Mouse (Mus musculus): Measurements from ENCODE around the gene Arhgap17.
A peak's percentile ranks its signal among the peaks of the same experiment; 100 is the strongest.

Arhgap17 gene

DNA sequence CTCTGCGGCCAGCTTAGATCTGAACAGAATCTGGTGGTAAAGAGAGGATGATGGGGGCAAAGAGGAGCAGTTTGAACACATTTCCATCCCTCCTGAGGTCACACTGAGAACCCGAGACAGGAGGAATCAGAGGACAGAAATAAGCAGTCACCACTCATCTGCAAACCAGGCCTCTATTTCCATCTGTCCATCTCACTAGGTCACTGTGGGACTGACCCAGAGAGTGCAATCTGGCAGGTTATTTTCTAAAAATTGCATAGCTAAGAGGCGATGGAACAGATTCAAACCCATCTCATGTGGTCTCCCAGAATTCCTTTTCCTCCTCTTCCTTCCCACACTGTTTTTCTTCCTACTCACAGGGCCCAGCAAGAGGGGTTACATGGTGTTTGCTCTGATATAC, 81.8 kb downstream of the Arhgap17 start:
- DNase-seq (ENCODE audit: low read depth, low spot score), result no peak

GRCm38 (mm10) chr7:123285896-123286295, 83.8 kb downstream of the Arhgap17 start:
- no peak for DNase-seq (ENCODE audit: low read depth, low spot score)

DNA sequence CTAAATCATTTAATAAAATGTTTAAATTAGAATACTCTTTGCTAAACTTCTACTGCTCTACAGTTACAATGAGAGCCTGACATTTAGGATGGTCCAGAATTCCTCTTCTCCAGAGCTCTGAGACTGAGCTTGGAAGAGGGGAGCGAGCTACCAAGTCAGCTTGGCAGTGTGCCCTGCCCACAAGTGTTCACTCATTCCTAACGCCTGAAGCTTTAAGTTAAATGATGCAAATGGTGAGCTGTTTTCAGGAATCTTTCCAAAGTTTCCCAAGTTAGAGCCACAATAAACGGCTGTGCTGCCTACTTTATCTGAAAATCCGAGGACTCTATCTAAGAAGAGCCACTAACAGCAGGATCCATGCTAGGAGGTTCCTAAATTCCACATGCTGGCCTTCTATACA, 85.9 kb downstream of the Arhgap17 start:
- no peak for DNase-seq (ENCODE audit: low read depth, low spot score)

- DNase-seq (ENCODE audit: low read depth, low spot score), result no peak
These were observed 89.9 kb downstream of the Arhgap17 start for GRCm38 (mm10) chr7:123279797-123280196.

GRCm38 (mm10) chr7:123276568-123276967, 93.1 kb downstream of the Arhgap17 start:
- DNase-seq (ENCODE audit: low read depth, low spot score), result no peak

DNA sequence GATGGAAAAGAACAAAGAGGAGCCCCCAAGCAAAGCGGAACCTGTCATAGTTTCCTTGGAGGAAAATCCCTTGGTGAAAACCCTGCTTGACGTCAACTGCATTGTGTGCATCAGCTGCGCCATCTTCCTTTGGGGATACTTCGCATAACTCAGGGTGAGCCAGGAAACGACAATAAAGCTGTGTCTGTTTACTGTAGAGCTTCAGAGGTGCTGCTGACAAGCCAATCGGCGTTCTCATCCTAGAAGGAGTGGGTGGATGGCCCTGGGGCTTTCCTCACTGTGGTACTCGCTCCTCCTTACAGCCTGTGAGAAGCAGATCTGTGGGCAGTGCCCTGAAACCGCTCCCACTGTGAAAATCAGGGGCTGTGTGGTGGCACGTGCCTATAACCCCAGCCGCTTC, 96.7 kb downstream of the Arhgap17 start:
- DNase-seq (ENCODE audit: low read depth, low spot score), result no peak

DNA sequence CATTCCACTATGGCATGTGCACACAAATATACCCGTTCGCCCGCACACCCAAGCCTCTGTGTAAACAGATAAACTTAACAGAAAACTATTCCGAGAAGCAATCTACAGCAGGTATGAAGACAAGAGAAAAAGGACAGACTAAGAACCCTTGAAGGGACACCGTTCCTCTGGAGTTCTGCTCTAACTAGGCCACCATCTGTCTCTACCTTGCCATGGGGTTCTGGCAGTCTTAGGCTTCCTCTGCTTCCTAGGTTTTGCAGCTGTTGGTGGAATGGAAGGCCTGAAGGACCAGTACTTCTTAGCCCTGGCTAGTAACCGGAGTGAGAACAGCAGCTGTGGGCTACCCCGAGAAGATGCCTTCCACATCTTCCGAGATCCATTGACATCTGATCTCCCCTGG, 111.6 kb downstream of the Arhgap17 start:
- no peak for DNase-seq (ENCODE audit: low read depth, low spot score)

DNA sequence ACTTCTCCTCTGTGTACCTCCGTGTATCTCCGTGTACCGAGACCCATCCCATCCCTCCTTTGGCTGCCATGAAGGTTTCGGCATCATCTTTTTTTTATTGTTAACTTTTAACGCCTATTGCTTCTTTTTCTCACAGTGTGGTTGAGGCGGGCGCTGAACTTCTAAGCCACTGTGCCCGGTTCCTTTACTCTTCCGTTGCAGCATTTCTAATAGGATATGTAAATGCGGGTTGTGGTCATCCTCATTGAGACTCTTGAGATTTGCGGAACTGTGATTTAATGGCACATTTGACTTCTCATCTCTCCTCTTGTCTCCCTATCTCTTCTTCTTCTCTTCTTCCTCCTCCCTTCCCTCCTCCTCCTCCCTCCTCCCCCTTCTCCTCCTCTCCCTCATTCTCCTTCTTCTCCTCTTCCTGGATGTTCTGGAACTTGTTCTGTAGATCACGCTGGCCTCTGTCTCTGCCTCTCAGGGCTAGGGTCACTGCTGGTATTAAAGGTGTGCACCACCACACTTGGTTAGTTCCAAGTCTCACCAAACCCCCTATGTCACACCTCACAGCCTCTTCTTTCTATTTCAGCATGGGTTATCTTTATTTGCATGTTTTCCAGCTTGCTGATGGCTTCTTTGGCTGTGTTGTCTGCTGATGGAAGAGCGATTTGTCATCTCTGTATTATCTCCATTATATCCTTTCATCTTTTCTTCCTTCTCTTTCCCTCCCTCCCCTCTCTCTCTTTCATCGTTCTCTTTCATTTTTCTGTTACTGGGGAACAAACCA, 115.3 kb downstream of the Arhgap17 start:
- DNase-seq (ENCODE audit: low read depth, low spot score), result peak; percentile 65

DNA sequence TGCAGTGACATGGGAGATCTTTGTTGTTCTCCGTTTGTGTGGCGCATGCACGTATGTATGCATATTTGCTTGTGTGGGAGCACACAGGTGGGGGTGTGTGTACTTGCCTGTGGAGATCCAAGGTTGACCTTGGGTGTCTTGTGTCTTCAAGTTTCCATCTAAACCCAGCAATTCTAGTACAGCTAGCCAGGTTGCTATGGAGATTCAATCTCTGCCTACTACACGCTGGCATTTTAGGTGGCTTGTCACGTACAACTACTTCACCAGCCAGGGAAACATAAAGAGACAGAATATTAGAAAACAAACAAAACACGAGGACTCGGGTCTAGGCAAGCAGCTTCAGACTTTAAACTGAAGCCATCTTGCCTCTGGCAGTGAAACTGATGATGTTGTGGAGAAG, 116.3 kb downstream of the Arhgap17 start:
- DNase-seq (ENCODE audit: low read depth, low spot score), result no peak

- no peak for DNase-seq (ENCODE audit: low read depth, low spot score)
These were observed 118.4 kb downstream of the Arhgap17 start for GRCm38 (mm10) chr7:123251343-123251742.

GRCm38 (mm10) chr7:123248166-123248565, 121.5 kb downstream of the Arhgap17 start:
- DNase-seq (ENCODE audit: low read depth, low spot score), result no peak

GRCm38 (mm10) chr7:123246504-123247084, 123.1 kb downstream of the Arhgap17 start:
- no peak for DNase-seq (ENCODE audit: low read depth, low spot score)

GRCm38 (mm10) chr7:123244833-123245232, 124.9 kb downstream of the Arhgap17 start:
- DNase-seq (ENCODE audit: low read depth, low spot score), result no peak

DNA sequence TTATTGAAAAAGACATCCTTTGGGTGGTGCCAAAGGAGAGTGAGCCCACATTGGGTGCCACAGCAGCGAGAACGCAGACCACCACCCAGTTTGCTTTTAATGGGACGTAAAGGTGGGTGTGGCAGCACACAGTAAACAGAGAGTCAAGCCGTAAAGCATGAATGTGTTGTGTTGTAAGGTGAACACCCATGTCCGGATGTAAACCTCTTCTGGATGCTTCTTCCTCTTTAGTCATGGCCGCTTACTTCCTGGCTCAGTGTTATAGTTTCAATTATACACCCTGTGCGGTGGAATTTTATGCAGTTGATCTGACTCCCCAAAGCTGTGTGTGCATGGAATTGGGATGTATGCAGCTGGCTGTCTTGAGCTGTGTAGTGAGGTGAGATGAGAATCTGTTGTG, 127.5 kb downstream of the Arhgap17 start:
- no peak for DNase-seq (ENCODE audit: low read depth, low spot score)

- DNase-seq (ENCODE audit: low read depth, low spot score), result no peak
These were observed 129.7 kb downstream of the Arhgap17 start for GRCm38 (mm10) chr7:123240064-123240463.

DNA sequence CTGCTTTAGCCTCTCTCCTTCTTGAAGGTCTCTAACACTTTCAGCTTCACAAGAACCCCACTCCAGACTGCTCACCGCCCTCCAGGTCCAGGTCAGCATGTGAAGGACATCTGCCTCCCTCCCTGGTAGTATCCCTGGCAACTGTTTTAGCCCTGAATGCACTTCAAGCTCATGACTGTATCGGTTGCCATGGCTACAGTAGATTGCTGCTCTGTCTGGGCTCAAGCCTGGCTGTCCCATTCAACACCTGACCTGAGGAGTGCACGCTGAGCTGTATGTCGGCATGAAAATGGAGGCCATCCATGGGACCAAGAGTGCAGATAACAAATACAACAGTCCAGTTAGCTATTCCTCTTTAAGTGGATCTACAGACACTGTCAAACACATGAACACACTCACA, 131.1 kb downstream of the Arhgap17 start:
- no peak for DNase-seq (ENCODE audit: low read depth, low spot score)

DNA sequence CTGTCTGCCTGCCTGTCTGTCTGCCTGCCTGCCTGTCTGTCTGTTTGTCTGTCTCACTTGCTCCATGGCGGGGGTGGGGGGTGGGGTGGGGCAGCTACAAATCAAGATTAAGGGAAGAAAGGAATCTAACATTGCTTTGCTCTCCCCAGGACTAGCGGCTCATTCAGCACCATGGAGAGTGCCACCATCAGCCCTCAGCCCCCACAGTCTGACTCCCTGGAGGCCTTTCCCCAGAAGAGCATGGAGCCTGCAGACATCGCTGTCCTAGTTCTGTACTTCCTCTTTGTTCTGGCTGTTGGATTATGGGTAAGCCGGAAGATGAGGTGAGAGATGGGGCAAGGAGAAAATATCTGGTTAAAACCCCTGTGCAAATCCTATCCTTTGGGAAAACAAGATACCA, 134.3 kb downstream of the Arhgap17 start:
- DNase-seq (ENCODE audit: low read depth, low spot score), result peak; percentile 28

Measured in A20 (cell line).